Mouse (Mus musculus) CH12.LX (cell line): ENCODE data around the gene Mlana.

Source experiments
- BHLHE40 ChIP-seq: IDR thresholded peaks from 2 replicates; pipeline ENCODE4 v1.6.1; 2011; ENCODE audit warnings: mild to moderate bottlenecking, low read depth, low read length, improper control_type of control experiment
- CTCF ChIP-seq, 2 experiments: IDR thresholded peaks in 1 of 2; conservative IDR thresholded peaks in 1 of 2; 2 replicates each; pipeline ENCODE4 v1.5.1; 2011 to 2012; ENCODE audit warnings: low read depth in 2 of 2, low read length in 2 of 2, improper control_type of control experiment in 1 of 2, inconsistent platforms in 1 of 2, mild to moderate bottlenecking in 1 of 2, moderate library complexity in 1 of 2
- ELF1 ChIP-seq: IDR thresholded peaks from 2 replicates; pipeline ENCODE4 v1.6.1; 2014; ENCODE audit warnings: low read depth, mild to moderate bottlenecking, inconsistent platforms, low read length, improper control_type of control experiment
- EP300 ChIP-seq: IDR thresholded peaks from 2 replicates; pipeline ENCODE4 v1.6.1; 2011; ENCODE audit warnings: low read length, improper control_type of control experiment
- JUND ChIP-seq: conservative IDR thresholded peaks from 2 replicates; pipeline ENCODE4 v1.6.1; 2011; ENCODE audit warnings: low read depth, low read length, improper control_type of control experiment
- MAX ChIP-seq: IDR thresholded peaks from 2 replicates; pipeline ENCODE4 v1.6.1; 2011; ENCODE audit warnings: low read length, improper control_type of control experiment
- NRF1 ChIP-seq: IDR thresholded peaks from 2 replicates; pipeline ENCODE4 v1.6.1; 2014; ENCODE audit warnings: low read depth, mild to moderate bottlenecking, inconsistent platforms, low read length, improper control_type of control experiment, moderate library complexity
- POLR2A ChIP-seq: IDR thresholded peaks from 2 replicates; pipeline ENCODE4 v1.6.1; 2011; ENCODE audit warnings: low read depth, mild to moderate bottlenecking, improper control_type of control experiment, low read length
- POLR2AphosphoS2 ChIP-seq: IDR thresholded peaks from 2 replicates; pipeline ENCODE4 v1.6.1; 2011; ENCODE audit warnings: low read depth, low read length, improper control_type of control experiment
- USF1 ChIP-seq: IDR thresholded peaks from 2 replicates; pipeline ENCODE4 v1.6.1; 2014; ENCODE audit warnings: low read depth, mild to moderate bottlenecking, inconsistent platforms, low read length, improper control_type of control experiment
- USF2 ChIP-seq: conservative IDR thresholded peaks from 2 replicates; pipeline ENCODE4 v1.6.1; 2011; ENCODE audit warnings: low read depth, low read length, improper control_type of control experiment

DNA sequence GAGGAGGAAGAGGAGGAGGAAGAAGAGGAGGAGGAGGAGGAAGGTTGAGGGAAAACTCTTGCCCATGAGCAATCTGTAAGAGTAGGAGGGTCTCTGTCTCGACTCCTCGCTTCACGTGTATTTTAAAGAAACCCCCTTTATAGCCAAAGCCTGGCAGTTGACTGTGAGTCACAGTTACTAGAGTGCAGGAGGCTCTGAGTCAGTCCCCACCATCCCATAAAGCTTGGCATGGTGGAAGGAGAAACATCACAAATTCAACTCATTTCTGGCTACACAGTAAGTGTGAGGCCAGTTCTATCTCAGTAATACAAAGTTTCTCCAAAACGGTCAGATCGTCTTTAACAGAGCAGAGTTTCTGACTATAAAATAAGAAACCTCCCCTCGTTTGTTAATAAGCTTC lies 27.4 kb upstream of the Mlana start:
- no peak for TF ChIP-seq CTCF (conservative IDR thresholded peaks at IDR 0.05 in 1 of 2, IDR thresholded peaks at IDR 0.05 in 1 of 2; ENCODE audit: low read depth in 2 of 2, low read length in 2 of 2)
- no peak for TF ChIP-seq JUND
- TF ChIP-seq BHLHE40, result no peak
- TF ChIP-seq USF1, result no peak
- no peak for TF ChIP-seq EP300
- TF ChIP-seq USF2, result no peak
- no peak for TF ChIP-seq NRF1
- TF ChIP-seq ELF1, result no peak
- no peak for TF ChIP-seq POLR2A
- TF ChIP-seq MAX, result no peak
- no peak for TF ChIP-seq POLR2AphosphoS2
